Mouse (Mus musculus) lung, adult 2 months (tissue): ENCODE data around the gene Fgr. TPM values are rescaled to one million over a fixed set of nuclear protein-coding genes. Genes with fewer than 3 reads are reported as not detected.

Source experiments
- DNase-seq: peaks from one replicate; pipeline ENCODE4 v3.0.0; 2022
- H3K4me1 ChIP-seq: fragments of 200-500 bp; 2 replicates; pipeline ENCODE4 v1.6.1; 2011; ENCODE audit warnings: low read length; ENCODE audit not compliant: control insufficient read depth, insufficient read depth
- H3K4me3 ChIP-seq: fragments of 200-500 bp; replicated peaks from 2 replicates; pipeline ENCODE3; 2011; ENCODE audit warnings: low read depth, mild to moderate bottlenecking, control low read depth, low read length; ENCODE audit errors: extremely low read depth
- CTCF ChIP-seq: fragments of 200-500 bp; IDR thresholded peaks from 2 replicates; pipeline ENCODE4 v1.5.1; 2011; ENCODE audit warnings: mild to moderate bottlenecking, low read length, control low read depth; ENCODE audit not compliant: insufficient read depth
- POLR2A ChIP-seq: fragments of 200-500 bp; IDR thresholded peaks from 2 replicates; pipeline ENCODE4 v1.6.1; 2011; ENCODE audit warnings: low read depth, mild to moderate bottlenecking, control low read depth, low read length, borderline replicate concordance; ENCODE audit errors: extremely low read depth
- WGBS: fragments of 180-500 bp; shearing (Covaris S2); methylation state at CpG from one replicate; pipeline ENCODE4 v1.1.7; 2018; 5-methylcytosine and 5-hydroxymethylcytosine counted together
- polyA plus RNA-seq: library from polyadenylated mRNA; depleted of rRNA; stranded (reverse); fragments of >200 nt; gene quantifications from 2 replicates; pipeline ENCODE4 v1.2.3, GENCODE M21; 2012

Fgr gene
- polyA plus RNA-seq, 1 experiment, result 19.1 TPM

- WGBS, result 57% methylated on average over 10 of the region's 10 CpGs
- no peak for TF ChIP-seq CTCF
- H3K4me1 ChIP-seq, result peaks cover 27% of the 10 kb centered on the region
- no peak overlapping the region for H3K4me3 ChIP-seq
- no peak for DNase-seq
Measured at GRCm38 (mm10) chr4:133014896-133015709, 41.2 kb downstream of the Fgr start.

DNA sequence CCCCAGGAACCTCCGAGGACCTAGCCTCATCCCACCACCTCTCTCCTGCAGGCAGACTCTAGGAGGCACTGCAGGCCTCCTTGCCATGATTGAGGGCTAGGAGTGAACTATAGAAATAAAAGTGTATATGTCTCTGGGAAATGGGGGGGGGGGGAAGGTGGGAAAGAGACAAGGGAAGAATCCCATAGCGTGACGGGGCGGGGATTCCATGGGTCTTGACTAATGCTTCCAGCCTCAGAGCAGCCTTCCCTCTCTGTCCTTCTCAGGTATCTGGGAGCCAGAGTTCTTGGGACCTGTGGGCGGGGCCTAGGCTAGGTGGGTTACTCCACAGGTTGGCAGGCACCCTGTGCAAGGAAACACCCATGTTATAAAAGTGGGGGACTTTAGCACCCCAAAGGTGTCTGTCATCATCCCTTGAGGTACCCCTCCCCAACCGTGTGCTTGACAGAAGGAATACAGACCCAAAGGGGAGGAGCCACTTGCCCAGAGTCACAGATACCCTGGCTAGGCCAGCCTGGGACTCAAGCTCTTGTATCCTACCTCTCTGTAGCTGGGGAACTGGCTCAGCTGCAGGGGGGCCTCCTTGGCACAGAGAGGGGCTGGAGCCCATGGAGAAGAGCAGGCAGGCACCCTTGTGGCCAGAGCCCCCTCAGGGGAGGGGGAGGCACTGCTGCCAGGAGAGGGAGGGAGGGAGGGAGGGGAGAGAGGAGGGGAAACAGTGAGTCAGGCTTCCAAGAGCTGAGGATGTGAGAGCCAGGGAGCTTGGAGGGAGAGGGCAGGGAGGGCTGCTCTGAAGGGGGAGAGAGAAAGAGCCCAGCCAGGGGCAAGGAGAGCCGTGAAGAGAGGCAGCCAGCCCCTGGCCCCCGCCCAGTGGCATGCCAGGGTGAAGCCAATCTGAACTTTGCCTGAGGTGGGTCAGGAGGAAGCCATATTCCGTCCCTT, 42.1 kb downstream of the Fgr start:
- WGBS, result 56% methylated on average over 9 of the region's 9 CpGs
- H3K4me3 ChIP-seq, result no peak overlapping the region
- peaks cover 29% of the 10 kb centered on the region for H3K4me1 ChIP-seq
- DNase-seq, result no peak
- TF ChIP-seq CTCF (no peak), POLR2A (no peak)

- no peak overlapping the region for H3K4me3 ChIP-seq
- H3K4me1 ChIP-seq, result peaks cover 28% of the 10 kb centered on the region
- DNase-seq, result no peak
- no peak for TF ChIP-seq POLR2A
- no peak for TF ChIP-seq CTCF
- 45% methylated on average over 4 of the region's 4 CpGs for WGBS
Measured at GRCm38 (mm10) chr4:133016677-133017415, 43.0 kb downstream of the Fgr start.

GRCm38 (mm10) chr4:133017597-133018262, 43.8 kb downstream of the Fgr start:
- H3K4me3 ChIP-seq, result no peak overlapping the region
- 62% methylated on average over 6 of the region's 6 CpGs for WGBS
- H3K4me1 ChIP-seq, result peaks cover 28% of the 10 kb centered on the region
- no peak for TF ChIP-seq POLR2A
- no peak for TF ChIP-seq CTCF
- no peak for DNase-seq

DNA sequence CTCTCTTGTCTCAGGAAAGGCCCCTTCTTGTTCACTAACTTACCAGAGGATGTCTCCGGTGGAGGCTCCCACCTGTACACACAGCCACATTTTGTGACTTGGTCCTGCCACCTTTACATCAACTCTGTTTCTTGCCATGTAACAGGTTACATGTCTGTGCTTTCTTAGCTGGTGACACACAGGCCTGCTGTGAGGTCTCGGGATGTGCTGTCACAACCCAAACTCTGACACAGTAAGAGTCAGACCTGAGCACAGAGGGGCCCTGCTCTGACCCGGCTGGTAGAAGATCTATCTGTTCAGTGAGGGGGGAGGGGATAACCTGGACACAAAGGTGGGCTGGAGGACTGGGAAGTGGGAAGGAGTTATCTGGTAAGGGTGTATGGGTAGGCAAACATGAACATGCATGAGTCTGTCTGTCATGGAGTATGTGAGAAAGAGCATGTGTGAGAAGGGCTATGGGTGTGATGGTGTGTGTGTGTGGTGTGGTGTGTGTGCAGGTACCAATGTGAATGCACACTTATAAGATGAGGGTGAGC, 44.4 kb downstream of the Fgr start:
- 67% methylated on average over 3 of the region's 3 CpGs for WGBS
- H3K4me1 ChIP-seq, result peaks cover 23% of the 10 kb centered on the region
- no peak overlapping the region for H3K4me3 ChIP-seq
- TF ChIP-seq POLR2A (no peak), CTCF (no peak)
- DNase-seq, result no peak

DNA sequence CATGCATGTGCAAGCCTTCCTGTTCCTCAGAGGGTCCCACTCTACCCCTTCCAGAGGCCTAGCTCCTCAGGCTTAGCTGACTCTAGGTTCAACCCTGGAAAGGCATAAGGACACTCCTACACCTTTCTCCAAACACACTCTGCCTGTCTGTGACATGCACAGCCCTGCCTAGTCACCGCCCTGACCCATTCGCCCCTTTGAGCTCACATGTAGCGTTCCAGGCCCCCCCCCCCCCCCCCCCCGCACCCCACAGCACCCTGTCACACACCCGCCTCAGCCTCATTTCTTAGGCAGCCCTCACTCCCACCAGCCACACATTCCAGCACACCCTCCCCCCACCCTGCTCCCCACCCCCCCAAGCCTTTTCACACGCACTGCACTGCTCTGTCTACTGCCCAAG, 46.8 kb downstream of the Fgr start:
- WGBS, result 65% methylated on average over 6 of the region's 6 CpGs
- no peak overlapping the region for H3K4me3 ChIP-seq
- H3K4me1 ChIP-seq, result peaks cover 20% of the 10 kb centered on the region
- TF ChIP-seq CTCF (no peak), POLR2A (no peak)
- no peak for DNase-seq

DNA sequence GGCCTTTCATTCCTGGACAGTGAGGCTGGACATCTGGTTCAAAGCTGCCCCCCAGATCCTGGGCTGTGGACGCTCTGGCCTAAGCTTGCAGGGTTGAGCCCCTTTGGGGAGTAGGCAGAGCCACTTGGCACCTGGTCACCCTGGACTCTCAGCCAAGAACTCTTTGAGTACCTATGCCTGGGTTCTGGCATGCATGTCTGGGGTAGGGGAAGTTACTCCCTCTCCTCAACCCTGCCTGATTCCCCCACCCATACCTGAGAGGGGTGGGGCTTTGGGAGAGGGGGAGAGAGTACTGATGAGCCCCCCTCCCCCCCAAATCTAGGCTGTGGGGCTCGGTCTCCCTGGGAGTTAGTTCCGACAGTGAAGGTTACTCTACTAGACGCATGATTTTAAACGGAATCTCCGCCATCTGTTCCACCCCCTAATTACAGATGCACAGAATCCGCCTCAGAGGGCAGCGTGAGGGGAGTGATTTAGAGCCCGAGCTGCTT, 47.3 kb downstream of the Fgr start:
- Histone ChIP-seq H3K4me3 (no peak overlapping the region), H3K4me1 (peaks cover 20% of the 10 kb centered on the region)
- TF ChIP-seq POLR2A (no peak), CTCF (no peak)
- no peak for DNase-seq
- 67% methylated on average over 9 of the region's 9 CpGs for WGBS

DNA sequence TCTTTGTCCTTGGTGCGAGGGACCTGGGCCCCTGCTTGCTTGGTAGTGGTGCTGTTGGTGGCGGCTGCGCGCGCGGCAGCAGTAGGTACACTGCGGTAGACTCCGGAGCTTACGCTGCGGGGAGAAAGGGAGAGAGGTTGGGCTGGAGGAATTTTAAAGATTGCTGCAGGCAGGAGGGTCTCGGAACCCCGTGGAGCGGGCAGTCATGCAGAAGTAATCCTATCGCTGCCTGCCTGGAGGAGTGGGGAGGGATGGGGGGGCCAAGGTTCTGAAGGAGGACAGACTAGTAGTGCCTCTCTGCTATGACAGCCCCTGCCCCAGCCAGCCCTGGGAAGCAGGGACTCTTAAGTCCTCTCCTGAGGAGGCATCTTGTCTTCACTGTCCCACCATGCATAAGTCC, 48.3 kb downstream of the Fgr start:
- H3K4me1 ChIP-seq, result peaks cover 15% of the 10 kb centered on the region
- no peak for TF ChIP-seq CTCF
- no peak for TF ChIP-seq POLR2A
- WGBS, result 77% methylated on average over 14 of the region's 14 CpGs
- no peak for DNase-seq
- no peak overlapping the region for H3K4me3 ChIP-seq
